Mouse (Mus musculus) liver (tissue): ENCODE results near the gene Tinf2.

Source experiments
- DNase-seq: peaks from one replicate; pipeline ENCODE4 v3.0.0-alpha.2; 2020; ENCODE audit warnings: mixed read lengths

Gene Tinf2

GRCm38 (mm10) chr14:55629312-55629711 is 52.3 kb downstream of the Tinf2 start:
- DNase-seq: peak; percentile 68

DNA sequence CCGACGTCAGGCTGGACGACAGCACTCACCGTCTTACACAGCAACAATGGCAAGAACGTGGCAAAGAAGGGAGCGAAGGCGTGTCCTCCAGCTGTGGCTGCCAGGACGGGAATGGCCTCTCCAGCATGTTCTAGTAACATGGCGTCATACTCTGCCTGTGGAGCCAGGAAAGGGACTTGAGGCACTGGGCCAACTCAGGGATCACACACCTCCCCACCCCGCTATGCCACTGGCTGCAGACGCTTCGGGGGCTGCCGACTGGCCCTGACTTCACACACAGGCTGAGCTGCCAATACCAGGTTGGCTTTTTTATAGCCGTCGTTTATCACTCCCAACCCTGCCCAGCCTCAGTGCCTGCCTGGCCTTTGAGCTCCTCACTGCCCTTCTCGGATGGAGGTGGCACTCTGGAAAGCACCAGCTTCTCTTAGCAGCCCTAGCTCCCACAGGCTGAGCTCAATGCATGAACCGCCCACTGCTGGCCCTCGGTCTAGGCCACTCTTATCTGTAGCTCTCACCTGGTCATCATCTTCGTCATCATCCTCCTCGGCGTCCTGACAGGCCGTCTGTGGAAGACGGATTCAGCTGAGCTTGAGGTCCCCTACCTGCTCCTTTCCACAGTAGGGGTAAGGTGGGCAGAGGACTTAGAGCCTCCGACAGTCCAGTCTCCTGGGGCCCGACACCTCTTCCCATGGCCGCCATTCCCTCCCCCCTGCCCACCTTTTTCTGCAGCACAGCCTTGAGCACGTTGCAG is 53.4 kb downstream of the Tinf2 start:
- peak; percentile 29 for DNase-seq
